Mouse (Mus musculus) G1E-ER4 (cell line): ENCODE results near the gene Fkbp4. TPM values are rescaled to one million over a fixed set of nuclear protein-coding genes. Genes with fewer than 3 reads are reported as not detected.

Experiments used
- GATA1 ChIP-seq: IDR thresholded peaks from one replicate; pipeline ENCODE4 v1.8.0; 2012; ENCODE audit warnings: low read length, inconsistent platforms
- polyA plus RNA-seq: library from polyadenylated mRNA; stranded (reverse); fragments of >175 nt; gene quantifications from 2 replicates; pipeline ENCODE4 v1.2.3, GENCODE M21; 2012

The Fkbp4 gene
- polyA plus RNA-seq, result 391 and 470 TPM in 2 replicates

DNA sequence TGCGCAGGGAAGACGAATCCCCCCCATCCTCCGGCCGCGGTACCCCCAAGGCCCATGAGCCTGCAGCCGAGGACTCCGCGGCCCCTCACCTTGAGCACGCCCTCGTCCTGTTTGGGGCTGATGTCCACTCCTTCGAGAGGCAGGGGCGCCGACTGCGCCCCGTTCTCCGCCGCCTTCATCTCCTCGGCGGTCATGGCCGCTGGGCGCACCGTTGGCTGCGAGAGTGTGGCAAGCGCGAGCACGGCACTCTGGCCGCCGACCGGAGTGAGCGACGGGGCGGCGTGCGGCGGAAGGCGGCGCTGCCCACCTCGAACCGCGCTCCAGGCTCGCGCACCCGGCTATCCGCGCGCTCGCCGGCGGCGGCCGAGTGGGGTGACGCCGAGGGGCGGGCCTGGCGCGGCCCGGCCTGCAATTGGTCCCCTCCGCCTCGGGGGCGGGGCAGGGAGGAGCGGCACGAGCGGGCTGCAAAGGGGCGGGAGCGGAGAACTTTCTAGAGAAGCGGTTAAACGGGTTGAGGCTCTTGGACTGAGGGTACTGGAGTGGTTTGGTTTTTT, at the start of gene Fkbp4:
Fkbp4 (minus strand) TSS at position 361 of the 554 bp plus-strand sequence.
- no peak for TF ChIP-seq GATA1

DNA sequence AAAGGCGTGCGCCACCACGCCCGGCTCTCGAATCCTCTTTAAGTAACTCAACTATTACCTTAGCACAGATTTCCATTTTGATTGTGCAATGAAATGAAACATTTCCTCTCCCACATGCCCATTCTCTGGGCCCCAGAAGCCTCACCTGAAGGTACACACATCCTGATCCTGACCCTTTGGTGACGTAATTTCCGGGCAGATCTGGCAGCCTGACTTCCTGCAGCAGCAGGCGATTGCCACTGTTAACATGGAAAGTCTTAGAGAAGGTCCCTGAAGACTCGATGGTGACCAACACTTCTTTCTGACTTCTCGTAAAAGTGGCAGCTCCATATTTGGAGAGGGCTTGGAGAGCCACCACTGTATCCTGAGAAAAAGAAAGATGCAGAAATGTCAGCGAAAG, 49.3 kb upstream of the Fkbp4 start:
- TF ChIP-seq GATA1, result no peak

DNA sequence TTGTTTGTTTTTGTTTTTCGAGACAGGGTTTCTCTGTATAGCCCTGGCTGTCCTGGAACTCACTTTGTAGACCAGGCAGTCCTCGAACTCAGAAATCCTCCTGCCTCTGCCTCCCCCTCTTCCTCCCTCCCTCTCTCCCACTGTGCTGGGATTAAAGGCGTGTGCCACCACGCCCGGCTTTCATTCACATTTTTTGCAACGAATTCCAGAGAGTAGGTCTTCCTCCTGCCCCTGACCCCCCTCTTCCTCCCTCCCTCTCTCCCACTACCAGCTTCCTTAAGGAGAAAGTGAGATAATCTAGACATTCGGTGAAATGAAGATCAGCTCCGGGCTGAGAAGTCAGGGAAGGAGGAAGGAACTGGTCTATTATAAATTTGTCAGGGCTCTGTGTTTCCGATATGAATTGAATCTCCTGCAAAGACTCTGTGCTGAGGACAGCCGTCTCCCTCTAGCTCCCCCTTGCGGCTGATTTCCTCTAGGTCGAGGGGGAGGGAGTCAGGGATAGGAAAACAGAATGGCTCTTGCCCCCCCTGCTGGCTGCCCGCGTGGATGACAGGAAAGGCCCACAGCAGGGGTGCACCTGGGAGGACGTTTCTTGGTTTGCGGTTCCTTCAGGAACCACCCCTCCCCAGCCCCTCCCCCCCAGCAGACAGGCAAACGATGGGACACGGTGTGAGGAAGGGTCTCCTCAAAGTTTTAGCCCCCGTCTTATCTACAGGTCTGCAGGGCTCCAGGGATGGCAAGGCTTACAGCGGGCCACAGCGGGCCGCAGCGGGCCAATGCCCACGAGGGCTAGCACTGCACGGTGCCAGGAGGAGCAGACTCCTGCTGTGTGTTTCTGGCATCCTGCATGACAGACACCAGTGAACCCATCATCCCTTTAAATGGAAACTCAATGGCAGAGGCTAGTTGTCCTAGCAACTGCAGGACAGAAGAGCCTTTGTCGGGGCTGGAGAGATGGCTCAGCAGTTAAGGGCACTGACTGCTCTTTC, 41.3 kb upstream of the Fkbp4 start:
- TF ChIP-seq GATA1, result no peak

DNA sequence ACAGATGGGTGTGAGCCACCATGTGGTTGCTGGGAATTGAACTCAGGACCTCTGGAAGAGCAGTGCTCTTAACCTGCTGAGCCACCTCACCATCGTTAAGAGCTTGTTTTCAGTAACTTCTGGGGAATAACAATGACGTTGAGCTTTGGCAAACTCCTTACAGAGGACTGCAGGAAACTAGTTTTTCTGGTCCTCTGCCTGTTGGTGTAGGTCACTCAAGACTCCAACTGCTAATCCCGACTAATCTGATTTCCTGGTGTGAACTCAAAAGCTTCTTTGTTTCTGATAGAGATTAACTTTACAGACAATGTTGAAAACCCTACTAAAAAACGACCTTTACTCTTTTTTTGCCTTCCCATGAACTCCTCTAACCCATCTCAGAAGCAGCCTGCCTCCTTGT, 39.0 kb upstream of the Fkbp4 start:
- no peak for TF ChIP-seq GATA1

DNA sequence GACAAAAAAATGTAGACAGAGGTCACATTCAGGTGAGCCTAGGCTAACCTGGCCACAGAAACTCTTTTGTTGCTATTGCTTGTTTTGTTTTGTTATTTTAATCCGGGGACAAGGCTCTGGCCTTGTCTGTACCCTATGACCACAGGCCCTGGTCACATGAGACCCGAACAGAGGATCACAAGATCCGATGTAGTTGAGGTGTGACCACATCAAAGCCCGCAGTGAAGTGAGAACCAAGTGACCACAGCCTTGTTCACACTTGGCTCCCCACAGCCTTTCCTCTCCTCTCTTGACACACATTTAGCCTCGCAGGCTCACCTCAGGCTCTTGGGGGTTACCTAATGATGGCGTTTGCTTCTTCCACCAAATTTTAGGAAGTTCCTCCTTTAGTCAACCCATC, 35.6 kb upstream of the Fkbp4 start:
- TF ChIP-seq GATA1, result no peak

DNA sequence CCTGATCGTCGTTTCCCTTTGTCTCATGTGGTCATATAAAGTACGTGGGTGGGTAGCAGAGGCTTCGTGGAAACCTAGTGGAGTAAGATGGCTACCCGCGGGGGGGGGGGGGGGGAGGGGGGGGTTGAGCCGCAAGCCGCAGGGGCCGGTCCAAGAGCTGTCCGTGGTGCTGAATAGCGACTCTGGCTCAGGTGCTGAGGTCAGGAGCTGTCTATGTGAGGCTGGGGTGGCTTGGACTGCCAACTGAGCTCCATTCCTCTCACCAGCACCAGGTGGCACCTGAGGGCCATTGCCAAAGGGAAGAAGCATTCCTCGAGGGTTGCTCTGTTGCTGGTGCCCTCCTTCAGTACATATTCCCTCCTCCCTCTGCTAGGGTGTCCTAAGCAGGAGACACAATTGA, 31.0 kb upstream of the Fkbp4 start:
- no peak for TF ChIP-seq GATA1

DNA sequence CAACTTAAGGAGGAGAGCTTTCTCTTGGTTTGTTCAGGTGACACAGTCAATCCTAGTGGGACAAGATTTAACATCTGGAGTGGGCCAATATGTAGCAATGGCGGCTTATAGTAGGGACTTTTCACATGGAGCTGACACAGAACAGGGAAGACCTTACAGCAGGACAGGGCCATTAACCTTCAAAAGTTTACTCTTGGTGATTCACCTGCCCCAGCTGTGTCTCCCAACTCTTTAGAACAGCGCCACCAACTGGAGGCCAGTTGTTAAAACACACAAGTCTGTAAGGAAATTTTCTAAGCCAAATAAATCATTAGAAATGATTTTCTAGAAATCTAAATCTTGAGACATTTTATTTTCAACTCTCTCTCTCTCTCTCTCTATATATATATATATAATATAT, 28.8 kb upstream of the Fkbp4 start:
- no peak for TF ChIP-seq GATA1

DNA sequence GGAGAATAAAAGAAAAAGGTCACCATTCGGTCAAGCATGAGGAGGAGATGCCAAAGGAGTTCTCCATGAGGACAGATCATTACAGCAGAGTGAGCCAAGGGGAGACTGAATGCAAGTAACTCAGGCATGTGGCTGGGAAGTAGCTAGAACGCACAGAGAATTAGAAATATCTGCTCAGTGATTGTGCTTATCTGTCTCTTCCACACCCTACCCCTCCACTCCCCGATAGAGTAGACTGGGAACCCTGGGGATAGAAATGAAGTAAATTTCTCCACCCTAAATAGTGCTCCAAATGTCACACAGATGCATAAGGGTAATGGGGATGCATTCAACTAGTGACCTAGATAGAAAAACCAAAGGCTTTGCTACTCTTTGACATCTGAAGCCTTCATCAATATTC, 28.1 kb upstream of the Fkbp4 start:
- no peak for TF ChIP-seq GATA1

DNA sequence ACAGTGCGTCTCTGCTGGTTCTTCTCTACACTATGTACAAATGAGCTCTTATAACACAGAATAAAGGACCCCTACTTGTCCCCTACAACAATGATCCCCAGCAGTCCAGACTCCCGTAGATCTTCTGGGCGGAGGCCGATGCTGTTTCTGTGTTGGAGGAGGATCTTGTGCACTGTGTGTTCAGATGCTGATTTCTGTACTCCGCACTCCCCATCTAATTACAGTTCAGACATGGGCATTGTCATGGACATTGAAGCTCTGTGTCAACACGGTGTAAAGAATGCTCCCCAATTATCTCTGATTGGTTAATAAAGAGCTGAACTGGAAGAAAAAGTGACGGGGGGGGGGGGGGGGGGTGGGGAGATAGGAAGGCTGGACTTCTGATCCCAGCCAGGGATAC, 27.6 kb upstream of the Fkbp4 start:
- no peak for TF ChIP-seq GATA1

DNA sequence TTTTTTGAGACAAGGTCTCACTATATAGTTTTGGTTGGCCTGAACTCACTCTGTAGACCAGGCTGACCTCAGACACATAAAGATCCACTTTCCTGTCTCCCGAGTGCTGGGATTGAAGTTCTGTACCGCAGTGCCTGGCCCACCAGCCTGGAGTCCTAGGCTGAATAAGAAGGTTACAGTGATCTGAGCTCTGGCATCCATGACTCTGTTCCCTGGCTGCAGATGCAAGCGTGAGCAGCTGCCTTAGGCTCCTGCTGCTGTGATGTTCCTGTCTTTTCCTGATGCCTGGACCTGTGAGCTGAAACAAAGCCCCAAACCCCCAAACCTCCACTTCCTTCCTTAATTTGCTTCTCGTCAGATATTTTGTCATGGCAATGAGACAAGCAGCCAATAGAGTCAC, 26.5 kb upstream of the Fkbp4 start:
- TF ChIP-seq GATA1, result no peak

DNA sequence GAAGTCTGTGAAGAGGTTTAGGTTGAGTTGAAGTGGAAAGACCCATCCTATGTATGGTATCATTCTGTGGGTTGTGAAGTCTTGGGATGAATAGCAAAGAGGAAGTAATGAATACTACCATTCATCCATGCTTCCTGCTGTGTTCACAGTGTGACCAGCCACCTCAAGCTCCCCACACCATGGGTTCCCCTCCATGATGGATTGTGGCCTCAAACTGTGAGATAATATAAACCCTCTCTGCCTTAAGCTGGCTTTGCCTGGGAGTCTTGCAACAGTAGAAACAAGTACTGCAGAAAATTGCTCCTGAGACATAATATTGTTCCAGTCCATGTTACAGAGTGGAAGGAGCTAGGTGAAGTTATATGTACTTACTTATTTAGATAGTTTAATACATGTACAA, 23.1 kb upstream of the Fkbp4 start:
- TF ChIP-seq GATA1, result no peak

DNA sequence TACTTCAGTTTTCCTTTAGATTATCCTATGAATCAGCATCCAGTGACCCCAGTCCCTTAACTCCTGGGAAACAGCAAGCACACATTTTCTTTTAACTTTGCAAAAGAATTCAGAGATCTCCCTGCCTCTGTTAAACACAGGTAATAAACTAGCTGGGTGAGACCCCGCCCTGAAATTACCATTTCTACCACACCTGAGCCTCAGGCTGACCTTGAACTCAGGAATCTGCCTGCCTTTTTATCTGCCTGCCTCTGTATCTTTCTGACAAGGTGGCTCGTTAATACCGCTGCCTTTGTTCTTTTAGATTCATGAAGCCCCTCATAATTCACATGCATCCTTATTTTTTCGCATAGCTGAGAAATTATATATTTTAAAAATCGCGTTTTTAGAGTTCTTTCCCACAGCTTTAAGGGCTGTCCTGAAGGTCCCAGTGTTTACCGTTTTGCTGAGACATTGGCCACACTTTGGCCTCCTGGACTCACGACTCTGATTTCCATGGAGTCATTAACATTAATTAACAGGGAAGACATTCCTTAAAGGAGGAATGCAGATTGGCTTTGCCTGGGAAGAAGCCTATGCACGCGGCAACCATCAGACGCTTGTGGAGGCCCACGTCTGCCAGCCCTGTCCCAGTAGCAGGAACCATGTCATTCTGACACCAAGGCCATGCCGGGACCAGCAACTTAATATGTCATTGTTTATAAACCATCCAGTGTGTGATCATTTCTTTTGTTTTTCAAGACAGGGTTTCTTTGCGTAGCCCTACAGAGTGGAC, 22.4 kb upstream of the Fkbp4 start:
- no peak for TF ChIP-seq GATA1

DNA sequence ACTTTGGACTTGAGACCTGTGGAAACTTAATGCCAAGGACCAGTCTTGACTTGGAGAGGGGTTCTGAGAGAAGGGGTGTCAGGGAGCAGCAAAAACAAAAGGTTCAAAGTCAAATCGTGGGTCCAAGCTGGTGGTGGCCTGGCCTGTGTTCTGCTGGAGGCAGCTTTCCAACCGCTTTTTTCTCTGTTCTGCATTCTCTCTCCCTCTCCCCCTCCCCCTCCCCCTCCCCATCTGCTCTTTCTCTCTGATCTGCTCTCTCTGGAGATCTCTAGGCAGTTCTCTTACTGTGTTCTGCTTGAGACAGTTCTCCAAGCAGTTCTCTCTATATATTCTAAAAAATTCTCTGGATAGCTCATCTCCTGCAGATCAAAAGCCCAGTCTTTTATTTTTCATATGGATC, 21.8 kb upstream of the Fkbp4 start:
- no peak for TF ChIP-seq GATA1

DNA sequence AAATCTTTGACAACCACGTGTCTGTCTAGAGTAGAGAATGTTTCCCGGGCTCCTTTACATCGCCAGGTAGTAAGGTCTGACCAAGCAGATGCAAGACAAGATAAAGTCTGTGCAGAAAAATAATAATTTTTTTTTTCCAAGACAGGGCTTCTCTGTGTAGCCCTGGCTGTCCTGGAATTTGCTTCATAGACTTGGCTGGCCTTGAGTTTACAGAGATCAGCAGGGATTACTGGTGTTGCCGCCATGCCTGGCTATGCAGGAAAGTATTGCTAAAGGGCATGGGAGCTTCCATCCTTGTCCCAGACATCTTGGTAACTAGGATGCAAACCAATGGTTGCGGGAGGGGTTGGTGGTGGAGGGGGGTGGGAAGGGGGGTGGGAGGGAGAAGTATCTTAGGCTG, 18.7 kb upstream of the Fkbp4 start:
- TF ChIP-seq GATA1, result no peak

DNA sequence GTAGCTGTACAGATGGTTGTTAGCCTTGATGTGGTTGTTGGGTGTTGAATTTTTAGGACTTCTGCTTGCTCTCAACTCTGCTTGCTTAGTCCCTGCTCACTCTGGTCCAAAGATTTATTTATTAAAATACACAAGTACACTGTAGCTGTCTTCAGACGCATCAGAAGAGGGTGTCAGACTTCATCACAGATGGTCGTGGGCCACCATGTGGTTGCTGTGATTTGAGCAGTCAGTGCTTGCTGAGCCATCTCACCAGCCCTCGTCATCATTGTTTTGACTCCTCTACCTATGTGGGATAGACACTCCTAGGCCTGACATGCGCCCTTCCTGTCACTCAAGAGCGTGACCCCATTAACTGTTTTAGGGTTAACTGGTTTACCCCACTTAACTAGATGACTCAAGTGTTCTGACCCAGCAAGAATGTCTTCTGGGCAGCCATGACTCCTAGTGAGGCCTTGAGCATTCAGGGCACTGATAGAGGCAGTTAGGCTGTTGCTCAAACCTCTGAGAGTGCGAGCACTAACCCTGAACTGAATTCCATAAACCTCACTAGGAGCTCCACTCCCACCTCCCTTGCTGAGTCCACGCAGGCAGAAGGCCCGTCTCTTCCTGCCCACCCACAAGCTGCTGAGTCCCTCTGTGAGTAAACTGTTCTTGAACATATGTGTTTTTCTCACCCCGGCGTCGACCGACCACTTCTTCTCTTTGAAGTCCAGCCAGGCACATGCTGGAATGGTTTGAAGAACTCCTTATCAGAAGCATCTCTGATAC, 17.5 kb upstream of the Fkbp4 start:
- TF ChIP-seq GATA1, result no peak
